Mouse (Mus musculus): Measurements from ENCODE around the gene Kncn.

DNA sequence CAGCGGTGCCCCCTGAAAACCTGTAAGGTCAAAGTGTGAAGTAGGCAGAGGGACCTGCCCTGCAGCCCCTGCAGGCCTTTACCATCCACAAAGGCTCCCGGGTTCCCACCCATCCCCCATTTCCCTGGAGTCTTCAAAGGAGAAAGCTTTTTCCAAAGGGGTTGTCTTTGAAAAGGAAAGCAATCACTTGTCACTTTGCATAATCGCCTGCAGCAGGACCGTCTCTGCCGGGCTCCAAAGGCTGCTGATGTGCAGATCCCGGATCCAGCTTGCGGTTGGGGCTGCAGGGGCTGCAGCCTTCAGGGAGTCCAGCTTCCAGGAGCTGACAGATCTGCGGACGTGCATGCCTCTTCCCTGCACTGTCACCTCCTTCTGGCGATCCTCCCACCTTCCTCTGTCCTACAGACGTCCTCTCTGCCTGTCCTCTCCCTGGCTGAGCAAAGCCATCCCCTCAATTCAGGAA, 6.0 kb upstream of the Kncn start:
- TF ChIP-seq POLR2AphosphoS5 (IDR thresholded peaks at IDR 0.05; ENCODE audit: insufficient replicate concordance, low read depth, low read length) (no peak), CTCF (IDR thresholded peaks at IDR 0.05; ENCODE audit: low read depth, low read length) (no peak)

All from G1E (cell line).